Mouse (Mus musculus) heart, adult 8-10 months (tissue): ENCODE measurements at regions not wholly inside any gene's neighbourhood (a gene's known extent, or its start where the extent isn't known, plus 50 kb on each side); places are given as distances from the start of the nearest gene placed in this dataset.

Source experiments
- DNase-seq: peaks from one replicate; pipeline ENCODE4 v3.0.0; 2022; ENCODE audit warnings: low spot score

- DNase-seq, result no peak
These were observed 265.3 kb downstream of the Rpl36a-ps1 start for GRCm38 (mm10) chr14:98728863-98729262.

GRCm38 (mm10) chr14:98722481-98722880, 271.6 kb downstream of the Rpl36a-ps1 start:
- no peak for DNase-seq

- no peak for DNase-seq
These were observed 273.1 kb downstream of the Rpl36a-ps1 start for GRCm38 (mm10) chr14:98721033-98721432.

- no peak for DNase-seq
These were observed 286.1 kb downstream of the Rpl36a-ps1 start for GRCm38 (mm10) chr14:98708045-98708444.

- no peak for DNase-seq
These were observed 286.5 kb downstream of the Rpl36a-ps1 start for GRCm38 (mm10) chr14:98707574-98707973.

- DNase-seq, result no peak
These were observed 290.8 kb downstream of the Rpl36a-ps1 start for GRCm38 (mm10) chr14:98703289-98703688.

- no peak for DNase-seq
These were observed 337.6 kb downstream of the Rpl36a-ps1 start for GRCm38 (mm10) chr14:98656533-98656932.

- DNase-seq, result no peak
These were observed 339.8 kb downstream of the Rpl36a-ps1 start for GRCm38 (mm10) chr14:98654191-98654809.

- no peak for DNase-seq
These were observed 342.9 kb downstream of the Rpl36a-ps1 start for GRCm38 (mm10) chr14:98651221-98651620.

GRCm38 (mm10) chr14:98650520-98650919, 343.6 kb downstream of the Rpl36a-ps1 start:
- no peak for DNase-seq

- no peak for DNase-seq
These were observed 346.5 kb downstream of the Rpl36a-ps1 start for GRCm38 (mm10) chr14:98647614-98648013.

- DNase-seq, result no peak
These were observed 350.4 kb downstream of the Rpl36a-ps1 start for GRCm38 (mm10) chr14:98643756-98644155.

- DNase-seq, result no peak
These were observed 351.3 kb downstream of the Rpl36a-ps1 start for GRCm38 (mm10) chr14:98642661-98643331.

GRCm38 (mm10) chr14:98629026-98629425, 365.1 kb downstream of the Rpl36a-ps1 start:
- DNase-seq, result no peak

GRCm38 (mm10) chr14:98626476-98626875, 367.6 kb downstream of the Rpl36a-ps1 start:
- no peak for DNase-seq

- DNase-seq, result no peak
These were observed 368.3 kb downstream of the Rpl36a-ps1 start for GRCm38 (mm10) chr14:98625867-98626266.

GRCm38 (mm10) chr14:98605772-98606171, 388.3 kb downstream of the Rpl36a-ps1 start:
- no peak for DNase-seq

- DNase-seq, result no peak
These were observed 397.9 kb downstream of the Rpl36a-ps1 start for GRCm38 (mm10) chr14:98596252-98596651.

- DNase-seq, result no peak
These were observed 404.3 kb downstream of the Rpl36a-ps1 start for GRCm38 (mm10) chr14:98589846-98590245.

- no peak for DNase-seq
These were observed 402.1 kb upstream of the Dach1 start for GRCm38 (mm10) chr14:98571644-98572043.

GRCm38 (mm10) chr14:98562002-98562401, 392.4 kb upstream of the Dach1 start:
- no peak for DNase-seq

- no peak for DNase-seq
These were observed 370.2 kb upstream of the Dach1 start for GRCm38 (mm10) chr14:98539792-98540191.

- DNase-seq, result no peak
These were observed 368.7 kb upstream of the Dach1 start for GRCm38 (mm10) chr14:98538267-98538666.
